In the genomic region with DNA sequence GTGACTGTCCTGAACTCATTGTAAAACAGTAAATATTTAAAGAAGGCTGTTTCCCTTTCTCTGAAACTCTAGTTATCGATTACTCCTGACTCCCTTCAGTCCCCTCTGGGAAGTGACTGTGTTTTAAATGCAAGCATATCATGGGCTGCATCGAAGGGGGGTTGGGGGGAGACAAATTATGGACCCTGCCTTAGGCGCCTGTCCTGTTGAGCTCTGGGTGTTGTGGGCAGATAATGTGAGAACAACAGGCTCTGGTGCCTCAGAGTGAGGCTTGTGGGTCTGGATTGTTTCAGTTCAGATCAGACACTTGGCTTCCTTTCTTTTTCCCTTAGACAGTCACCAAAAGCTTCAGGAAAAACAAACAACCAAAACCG, we compare ENCODE assay signal across 8 mouse cellular contexts.
DNase-seq lines count a peak whose midpoint lies in the region; ATAC-seq and TF ChIP-seq lines count a peak whose summit lies in the region.

No protein-coding gene starts in this region.

- ATAC-seq in heart, postnatal 0 days (ENCODE audit: insufficient read depth, low read depth), result peak; percentile 80
- peak; percentile 38; the same call in 1 of the 2 replicates for ATAC-seq in liver, embryonic 14.5 days (ENCODE audit: insufficient read depth)

- H3K4me2 ChIP-seq in heart, postnatal 0 days (ENCODE audit: low read depth, low read length), result peak overlapping the region; percentile 26; the same call in 1 of the 2 replicates
- peak overlapping the region; percentile 4; the same call in 1 of the 2 replicates for H3K4me2 ChIP-seq in liver, embryonic 14.5 days (ENCODE audit: low read depth)

- no peaks in the 10 kb centered on the region for H3K9me3 ChIP-seq in heart, postnatal 0 days (replicated peaks; ENCODE audit: control insufficient read depth, low read length)
- no peaks in the 10 kb centered on the region for H3K9me3 ChIP-seq in liver, embryonic 14.5 days (ENCODE audit: control insufficient read depth, low read length)

- H3K4me1 ChIP-seq in heart, postnatal 0 days (ENCODE audit: control insufficient read depth, insufficient read depth), result peaks cover 8% of the 10 kb centered on the region; the same call in 1 of the 2 replicates
- H3K4me1 ChIP-seq in liver, embryonic 14.5 days (replicated peaks; ENCODE audit: control insufficient read depth in 2 of 2, insufficient read depth in 2 of 2, low read length in 1 of 2), result peaks cover 0 to 15% of the 10 kb centered on the region in 2 experiments; a peak in 2 of 4 replicates

- no peaks in the 10 kb centered on the region for H3K27me3 ChIP-seq in heart, postnatal 0 days (ENCODE audit: control insufficient read depth, insufficient read depth, low read length)
- H3K27me3 ChIP-seq in liver, embryonic 14.5 days (ENCODE audit: control insufficient read depth, insufficient read depth, low read length), result no peaks in the 10 kb centered on the region

- peak; percentile 67 for DNase-seq in 3T3-L1 (ENCODE audit: low read depth, low spot score)
- peak; percentile 62 for DNase-seq in Muller cell, postnatal 12 days (ENCODE audit: inconsistent ontology term)
- peak; percentile 61 for DNase-seq in heart, postnatal 0 days (ENCODE audit: low spot score)
- no peak for DNase-seq in liver, embryonic 14.5 days (ENCODE audit: low read depth in 3 of 3, low spot score in 3 of 3)
- DNase-seq in yolk sac, embryonic 10.5 days (ENCODE audit: low spot score), result peak; percentile 64
- no peak for DNase-seq in right cerebral cortex, postnatal 25 days
- no peak for DNase-seq in right cerebral cortex, adult 18-20 months
- DNase-seq in urinary bladder, postnatal 14 days (ENCODE audit: low spot score), result no peak

- no peak for TF ChIP-seq CTCF in heart, postnatal 0 days (IDR thresholded peaks at IDR 0.05; ENCODE audit: low read depth)
- no peak for TF ChIP-seq CTCF in liver, embryonic 14.5 days (IDR thresholded peaks at IDR 0.05; ENCODE audit: low read depth)

- WGBS in heart, postnatal 0 days, result 3% methylated on average over 4 of the region's 4 CpGs
- WGBS in liver, embryonic 14.5 days (ENCODE audit: insufficient replicate concordance), result 11% methylated on average over 4 of the region's 4 CpGs

- H3K9ac ChIP-seq in heart, postnatal 0 days (replicated peaks; ENCODE audit: low read depth, low read length), result no peak overlapping the region
- H3K9ac ChIP-seq in liver, embryonic 14.5 days (replicated peaks), result no peak overlapping the region

- peak overlapping the region; percentile 99 for H3K27ac ChIP-seq in heart, postnatal 0 days (ENCODE audit: low read depth)
- no peak overlapping the region for H3K27ac ChIP-seq in liver, embryonic 14.5 days

- no peak for TF ChIP-seq EP300 in heart, postnatal 0 days (IDR thresholded peaks at IDR 0.05; ENCODE audit: low read depth)
- TF ChIP-seq EP300 in liver, embryonic 14.5 days (IDR thresholded peaks at IDR 0.05; ENCODE audit: low read depth), result no peak

- H3K36me3 ChIP-seq in heart, postnatal 0 days (replicated peaks; ENCODE audit: control insufficient read depth, insufficient read depth, low read length), result no peaks in the 10 kb centered on the region
- H3K36me3 ChIP-seq in liver, embryonic 14.5 days (replicated peaks; ENCODE audit: control insufficient read depth, insufficient read depth, low read depth), result no peaks in the 10 kb centered on the region

- no peak overlapping the region for H3K4me3 ChIP-seq in heart, postnatal 0 days (ENCODE audit: low read depth, low read length)
- no peak overlapping the region for H3K4me3 ChIP-seq in liver, embryonic 14.5 days (ENCODE audit: insufficient read depth in 1 of 2, low read depth in 2 of 2, low read length in 2 of 2)

Comparison
In these comparisons a context has a peak if more than half of its experiments do, and no peak if none do; other contexts are left out.
1. DNase-seq: peak in 3T3-L1 (single experiment), Muller cell, postnatal 12 days (single experiment), heart, postnatal 0 days (single experiment) and yolk sac, embryonic 10.5 days (single experiment); none in liver, embryonic 14.5 days (0 of 3), right cerebral cortex, postnatal 25 days (single experiment), right cerebral cortex, adult 18-20 months (single experiment) and urinary bladder, postnatal 14 days (single experiment).